Comparison of ENCODE assay signal across 8 mouse cellular contexts in the genomic region with DNA sequence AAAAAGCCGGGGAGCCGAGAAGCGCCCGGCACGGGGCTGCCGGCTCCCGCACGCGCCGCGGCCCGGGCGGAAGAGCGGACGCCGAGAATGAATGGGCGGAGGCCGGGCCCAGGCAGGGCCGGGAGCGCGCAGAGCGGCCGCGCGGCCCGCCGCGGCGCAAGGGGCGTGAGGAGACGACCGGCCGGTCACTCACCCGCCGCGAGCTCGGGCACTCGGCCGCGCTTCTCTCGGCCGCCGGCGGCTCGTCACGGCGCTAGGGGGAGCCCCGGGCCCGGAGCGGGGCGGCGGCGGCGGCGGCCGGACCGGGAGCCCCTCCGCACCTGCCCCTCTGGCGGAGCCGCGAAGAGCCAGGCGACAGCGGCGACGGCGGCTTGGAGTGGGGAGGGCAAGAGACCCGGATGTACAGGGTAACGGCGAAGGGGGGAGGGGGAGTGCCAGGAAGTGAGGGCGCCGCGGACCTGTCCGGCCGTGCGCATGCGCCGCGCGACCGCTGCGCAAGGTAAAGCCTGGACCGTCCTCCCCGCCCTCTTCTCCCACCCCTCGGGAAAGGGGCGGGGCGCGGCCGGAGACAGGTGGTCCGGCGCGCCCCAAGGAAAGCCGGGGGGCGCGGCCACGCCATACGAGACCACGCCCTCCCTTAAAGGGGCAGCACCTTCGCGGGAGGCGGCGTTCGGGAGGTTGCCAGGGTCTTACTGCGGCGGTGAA.
DNase-seq lines count a peak whose midpoint lies in the region; ATAC-seq and TF ChIP-seq lines count a peak whose summit lies in the region.

No protein-coding gene starts in this region.

- H3K27me3 ChIP-seq in MEL (ENCODE audit: control insufficient read depth in 1 of 2, insufficient read depth in 2 of 2, low read length in 2 of 2) = no peaks in the 10 kb centered on the region
- H3K27me3 ChIP-seq in cerebellum, adult 2 months (ENCODE audit: control insufficient read depth, insufficient read depth, low read length) = no peaks in the 10 kb centered on the region
- H3K27me3 ChIP-seq in lung, embryonic 16.5 days (ENCODE audit: control insufficient read depth, insufficient read depth, low read depth, low read length) = no peaks in the 10 kb centered on the region

- peak overlapping the region; percentile 90 to 100 for H3K4me3 ChIP-seq in MEL (ENCODE audit: control insufficient read depth in 1 of 2, insufficient read depth in 1 of 2, low read depth in 2 of 2, low read length in 2 of 2)
- peak overlapping the region; percentile 68 for H3K4me3 ChIP-seq in cerebellum, adult 2 months (replicated peaks; ENCODE audit: insufficient read depth, low read depth, low read length)
- peak overlapping the region; percentile 70 for H3K4me3 ChIP-seq in lung, embryonic 16.5 days (ENCODE audit: low read length)

- peak; percentile 76 to 89 for ATAC-seq in hematopoietic stem cell, adult 5-6 weeks (replicated peaks in 1 of 2; ENCODE audit: insufficient read depth in 1 of 2, low FRiP score in 2 of 2, low TSS enrichment in 1 of 2, low read depth in 1 of 2, poor library complexity in 2 of 2, severe bottlenecking in 2 of 2)
- ATAC-seq in lung, embryonic 16.5 days (ENCODE audit: low read depth) = peak; percentile 97

- peaks cover 19 to 24% of the 10 kb centered on the region in 2 experiments for H3K4me1 ChIP-seq in MEL (ENCODE audit: control insufficient read depth in 1 of 2, insufficient read depth in 2 of 2, low read length in 2 of 2)
- H3K4me1 ChIP-seq in cerebellum, adult 2 months (ENCODE audit: control insufficient read depth, insufficient read depth, low read length) = peaks cover 8% of the 10 kb centered on the region
- H3K4me1 ChIP-seq in lung, embryonic 16.5 days (replicated peaks; ENCODE audit: control insufficient read depth, insufficient read depth, low read length) = peaks cover 18% of the 10 kb centered on the region

- peak overlapping the region; percentile 100 for H3K9ac ChIP-seq in MEL (ENCODE audit: control insufficient read depth, low read depth, low read length, poor library complexity, severe bottlenecking)
- peak overlapping the region; percentile 76 for H3K9ac ChIP-seq in lung, embryonic 16.5 days (ENCODE audit: low read length)

- peak in 1 of 3 experiments; percentile 2; a peak in 1 of 6 replicates for TF ChIP-seq CTCF in MEL (IDR thresholded peaks at IDR 0.05 in 2 of 3, conservative IDR thresholded peaks at IDR 0.05 in 1 of 3; ENCODE audit: control insufficient read depth in 1 of 3, insufficient read depth in 1 of 3, low read depth in 2 of 3, low read length in 3 of 3, poor library complexity in 1 of 3, severe bottlenecking in 1 of 3)
- TF ChIP-seq CTCF in cerebellum, adult 2 months (IDR thresholded peaks at IDR 0.05; ENCODE audit: borderline replicate concordance, insufficient read depth, low read depth, low read length) = no peak

- peaks cover 3 to 48% of the 10 kb centered on the region in 2 experiments; a peak in 3 of 4 replicates for H3K36me3 ChIP-seq in MEL (ENCODE audit: control insufficient read depth in 1 of 2, insufficient read depth in 2 of 2, low read length in 2 of 2)
- H3K36me3 ChIP-seq in lung, embryonic 16.5 days (ENCODE audit: control insufficient read depth, insufficient read depth, low read length) = no peaks in the 10 kb centered on the region

- H3K9me3 ChIP-seq in MEL (replicated peaks; ENCODE audit: insufficient read depth, low read length) = no peaks in the 10 kb centered on the region
- no peaks in the 10 kb centered on the region for H3K9me3 ChIP-seq in lung, embryonic 16.5 days (ENCODE audit: control insufficient read depth, low read length)

- peak overlapping the region; percentile 74 for H3K27ac ChIP-seq in MEL (ENCODE audit: control insufficient read depth, low read depth, low read length)
- peak overlapping the region; percentile 62 for H3K27ac ChIP-seq in cerebellum, adult 2 months (ENCODE audit: insufficient read depth, low read length)
- peak overlapping the region; percentile 90 for H3K27ac ChIP-seq in lung, embryonic 16.5 days (ENCODE audit: low read length)

- peak in 1 of 2 experiments; percentile 62; a peak in 2 of 4 replicates for TF ChIP-seq EP300 in MEL (IDR thresholded peaks at IDR 0.05; ENCODE audit: low read depth in 1 of 2, low read length in 2 of 2)

- no peak for TF ChIP-seq RAD21 in MEL (IDR thresholded peaks at IDR 0.05; ENCODE audit: low read depth, low read length)

- peak overlapping the region; percentile 63 for H3K4me2 ChIP-seq in lung, embryonic 16.5 days (ENCODE audit: low read depth, low read length)

- peaks cover 43% of the 10 kb centered on the region for H3K79me2 ChIP-seq in MEL (ENCODE audit: control insufficient read depth, insufficient read depth, low read length, poor library complexity)

- WGBS in cerebellum, adult 2 months = under 1% methylated on average over 91 of the region's 104 CpGs
- whole genome bisulfite sequencing in lung, embryonic 16.5 days = under 1% methylated on average over 61 of the region's 104 CpGs

- peak; percentile 98 for DNase-seq in MEL (ENCODE audit: low read depth, low spot score)
- DNase-seq in cerebellum, adult 2 months = peak; percentile 95 to 98
- peak; percentile 97 for DNase-seq in forelimb bud, embryonic 11.5 days (ENCODE audit: low read depth, low spot score)
- peak; percentile 71 for DNase-seq in layer of hippocampus, adult 9-10 months (ENCODE audit: low spot score)
- peak; percentile 80 for DNase-seq in ovary, postnatal 10 days (ENCODE audit: low spot score)
- peak; percentile 85 to 90 for DNase-seq in thymus, postnatal 10 days (ENCODE audit: low spot score in 2 of 2)

- peak; percentile 74 to 81 for TF ChIP-seq POLR2A in MEL (IDR thresholded peaks at IDR 0.05; ENCODE audit: control insufficient read depth in 1 of 2, insufficient read depth in 1 of 2, low read depth in 1 of 2, low read length in 2 of 2, poor library complexity in 1 of 2)
- peak; percentile 72 for TF ChIP-seq POLR2A in cerebellum, adult 2 months (IDR thresholded peaks at IDR 0.05; ENCODE audit: borderline replicate concordance, insufficient read depth, low read length)

TF ChIP-seq in MEL, 35 proteins besides CTCF, POLR2A, EP300 and RAD21 (continues in another document):
- TF ChIP-seq MYC (IDR thresholded peaks at IDR 0.05; ENCODE audit: low read depth, low read length) = 0 out of 2 replicates have a peak, but pooled peaks have one; percentile 54
- TF ChIP-seq MXI1 (IDR thresholded peaks at IDR 0.05; ENCODE audit: low read depth, low read length) = peak; percentile 13
- peak; percentile 71 for TF ChIP-seq TCF12 (IDR thresholded peaks at IDR 0.05; ENCODE audit: low read depth, low read length)
- no peak for TF ChIP-seq JUND (IDR thresholded peaks at IDR 0.05; ENCODE audit: low read depth, low read length)
- TF ChIP-seq ZC3H11A (IDR thresholded peaks at IDR 0.05; ENCODE audit: low read depth, low read length) = no peak
- peak; percentile 85 for TF ChIP-seq NELFE (IDR thresholded peaks at IDR 0.05; ENCODE audit: low read depth, low read length)
- peak; percentile 99 for TF ChIP-seq NRF1 (IDR thresholded peaks at IDR 0.05; ENCODE audit: insufficient read depth, low read depth, low read length, poor library complexity, severe bottlenecking)
- TF ChIP-seq MEF2A (IDR thresholded peaks at IDR 0.05; ENCODE audit: extremely low read depth, insufficient replicate concordance, low read depth, low read length, poor library complexity, severe bottlenecking) = no peak
- no peak for TF ChIP-seq GABPA (IDR thresholded peaks at IDR 0.05; ENCODE audit: low read depth, low read length)
- TF ChIP-seq ZNF384 (IDR thresholded peaks at IDR 0.05; ENCODE audit: low read depth, low read length) = no peak
- TF ChIP-seq POLR2AphosphoS2 (IDR thresholded peaks at IDR 0.05; ENCODE audit: low read length) = peak; percentile 82
- TF ChIP-seq USF1 (IDR thresholded peaks at IDR 0.05; ENCODE audit: low read depth, low read length) = peak; percentile 58
- no peak for TF ChIP-seq SMC3 (IDR thresholded peaks at IDR 0.05; ENCODE audit: low read depth, low read length)
- TF ChIP-seq UBTF (IDR thresholded peaks at IDR 0.05; ENCODE audit: borderline replicate concordance, insufficient read depth, low read depth, low read length) = peak; percentile 69; the same call in 1 of the 2 replicates
- peak; percentile 94 for TF ChIP-seq ELF1 (IDR thresholded peaks at IDR 0.05; ENCODE audit: low read depth, low read length)
- no peak; the same call in none of the 2 replicates for TF ChIP-seq ETS1 (IDR thresholded peaks at IDR 0.05; ENCODE audit: low read depth, low read length)
- TF ChIP-seq MAFK (IDR thresholded peaks at IDR 0.05; ENCODE audit: borderline replicate concordance, low read depth, low read length) = no peak
- TF ChIP-seq HCFC1 (IDR thresholded peaks at IDR 0.05; ENCODE audit: low read depth, low read length) = peak; percentile 82
- TF ChIP-seq BHLHE40 (IDR thresholded peaks at IDR 0.05; ENCODE audit: borderline replicate concordance, low read depth, low read length) = peak; percentile 52; the same call in 1 of the 2 replicates
- TF ChIP-seq MYB (IDR thresholded peaks at IDR 0.05; ENCODE audit: low read depth, low read length) = peak; percentile 70
- TF ChIP-seq CHD2 (IDR thresholded peaks at IDR 0.05; ENCODE audit: low read length) = peak; percentile 48; the same call in 1 of the 2 replicates
- TF ChIP-seq TBP (IDR thresholded peaks at IDR 0.05; ENCODE audit: low read depth, low read length) = peak; percentile 64; the same call in 1 of the 2 replicates
- TF ChIP-seq KAT2A (conservative IDR thresholded peaks at IDR 0.05; ENCODE audit: low read depth, low read length) = no peak; the same call in 1 of the 2 replicates
- no peak for TF ChIP-seq ZKSCAN1 (IDR thresholded peaks at IDR 0.05; ENCODE audit: low read depth, low read length)
- peak; percentile 86 for TF ChIP-seq ZMIZ1 (IDR thresholded peaks at IDR 0.05; ENCODE audit: low read depth, low read length)
- TF ChIP-seq SIN3A (IDR thresholded peaks at IDR 0.05; ENCODE audit: low read length) = no peak; the same call in 1 of the 2 replicates
- no peak for TF ChIP-seq POLR2AphosphoS5 (IDR thresholded peaks at IDR 0.05; ENCODE audit: borderline replicate concordance, low read depth, low read length)
- TF ChIP-seq RCOR1 (IDR thresholded peaks at IDR 0.05; ENCODE audit: low read depth, low read length) = no peak
- no peak; the same call in 1 of the 2 replicates for TF ChIP-seq CHD1 (IDR thresholded peaks at IDR 0.05; ENCODE audit: low read depth, low read length)
- TF ChIP-seq USF2 (IDR thresholded peaks at IDR 0.05; ENCODE audit: borderline replicate concordance in 1 of 2, insufficient read depth in 1 of 2, low read depth in 1 of 2, low read length in 2 of 2) = no peak
- TF ChIP-seq E2F4 (IDR thresholded peaks at IDR 0.05; ENCODE audit: borderline replicate concordance, low read depth, low read length) = no peak; the same call in 1 of the 2 replicates
- TF ChIP-seq TAL1 (IDR thresholded peaks at IDR 0.05; ENCODE audit: low read length) = no peak
- TF ChIP-seq MAX (IDR thresholded peaks at IDR 0.05; ENCODE audit: low read length) = peak; percentile 58; the same call in 1 of the 2 replicates

Comparison
In these comparisons a context has a peak if more than half of its experiments do, and no peak if none do; other contexts are left out.
1. Peak in every context shown above with its lines: DNase-seq, ATAC-seq, H3K4me3 ChIP-seq and H3K27ac ChIP-seq.